Mouse (Mus musculus): Measurements from ENCODE around the gene Uba5. TPM values are rescaled to one million over a fixed set of nuclear protein-coding genes. Genes with fewer than 3 reads are reported as not detected.
A peak's percentile ranks its signal among the peaks of the same experiment; 100 is the strongest.

The Uba5 gene
- polyA plus RNA-seq (2015; fragmentation: Nextera tagmentation; extraction: Ambion mirVana): 34.8 and 35.6 TPM in 2 replicates

DNA sequence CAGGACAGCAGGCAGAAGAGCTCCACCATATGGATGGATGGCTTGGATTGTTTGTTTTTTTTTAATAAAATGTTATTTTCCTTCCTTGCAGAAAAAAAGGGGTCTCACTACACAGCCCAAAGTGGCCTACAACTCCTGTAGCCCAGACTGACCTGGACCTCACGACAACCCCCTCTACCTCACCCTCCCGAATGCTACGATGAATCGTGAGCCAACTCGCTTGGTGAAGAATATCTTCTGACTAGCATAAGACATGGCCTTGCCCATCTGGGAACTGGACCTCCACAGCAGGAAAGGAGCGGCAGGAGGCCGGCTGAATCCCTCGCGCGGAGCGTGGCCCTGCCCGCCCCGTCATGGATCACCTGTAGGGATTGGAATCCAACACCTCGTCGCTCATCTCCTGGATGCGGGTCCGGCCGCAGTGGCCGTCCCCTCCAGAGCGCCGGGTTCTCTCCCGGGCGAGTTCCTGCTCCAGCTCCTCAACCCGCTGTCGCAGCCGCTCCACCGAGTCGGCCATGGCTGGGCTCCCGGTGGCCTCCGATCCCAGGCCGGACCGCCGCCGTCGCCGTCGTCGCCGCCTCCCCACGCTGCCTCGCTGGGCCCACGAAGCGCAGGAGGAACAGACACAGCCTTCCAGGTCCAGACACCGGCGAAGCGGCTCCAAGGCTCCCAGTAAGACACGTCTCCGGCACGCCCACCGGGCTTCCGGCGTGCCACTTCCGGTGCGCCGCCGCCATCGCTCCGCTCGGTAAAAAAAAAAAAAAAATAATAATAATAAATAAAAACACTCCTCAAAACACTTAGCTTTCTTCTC is at the start of gene Uba5:
Gene Uba5 (minus strand): TSS at position 705 of the 814 bp plus-strand sequence.
- Histone ChIP-seq H3K27me3 (replicated peaks) (no peaks in the 10 kb centered on the region), H3K36me3 (peaks cover 31% of the 10 kb centered on the region), H3K4me1 (peaks cover 24% of the 10 kb centered on the region), H3K4me3 (peak within 1 kb of the TSS; percentile 82), H3K27ac (replicated peaks) (peak within 1 kb of the TSS; percentile 67), H3K4me2 (peak within 1 kb of the TSS; percentile 95), H3K9me3 (no peaks in the 10 kb centered on the region), H3K9ac (peak within 1 kb of the TSS; percentile 94)
- under 1% methylated on average over 59 of the region's 59 CpGs for WGBS
- ATAC-seq (ENCODE audit: extremely low read depth, insufficient number of reproducible peaks, low FRiP score, low TSS enrichment): peak; percentile 75; the same call in 1 of the 2 replicates

DNA sequence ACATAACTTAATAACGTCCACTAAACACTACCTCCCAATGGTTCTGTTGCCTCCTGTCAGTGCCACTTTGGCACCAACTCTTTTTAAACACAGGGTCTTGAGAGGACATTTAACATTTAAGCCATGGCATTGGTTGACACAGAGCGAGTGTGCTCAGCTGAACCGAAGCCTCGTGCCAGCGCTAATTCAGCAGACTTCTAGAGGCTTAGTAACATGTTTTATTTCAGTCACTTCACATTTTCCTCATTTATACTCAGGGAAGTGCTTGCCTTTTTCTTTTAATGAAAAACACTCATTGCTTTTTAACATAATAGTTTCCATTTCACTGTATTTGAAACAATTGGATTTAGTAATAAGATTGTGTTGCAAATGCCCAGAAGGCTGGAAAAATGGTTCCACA is 46.2 kb upstream of the Uba5 start:
- H3K4me3 ChIP-seq: no peak overlapping the region
- H3K4me1 ChIP-seq: peaks cover 6% of the 10 kb centered on the region; the same call in 1 of the 2 replicates
- no peak overlapping the region for H3K9ac ChIP-seq
- 81% methylated on average over 5 of the region's 5 CpGs for WGBS
- H3K9me3 ChIP-seq: no peaks in the 10 kb centered on the region
- H3K27me3 ChIP-seq (replicated peaks): no peaks in the 10 kb centered on the region
- peaks cover 6% of the 10 kb centered on the region; the same call in 1 of the 2 replicates for H3K36me3 ChIP-seq
- no peak for ATAC-seq (ENCODE audit: extremely low read depth, insufficient number of reproducible peaks, low FRiP score, low TSS enrichment)
- H3K4me2 ChIP-seq: no peak overlapping the region
- peak overlapping the region; percentile 61 for H3K27ac ChIP-seq (replicated peaks)

DNA sequence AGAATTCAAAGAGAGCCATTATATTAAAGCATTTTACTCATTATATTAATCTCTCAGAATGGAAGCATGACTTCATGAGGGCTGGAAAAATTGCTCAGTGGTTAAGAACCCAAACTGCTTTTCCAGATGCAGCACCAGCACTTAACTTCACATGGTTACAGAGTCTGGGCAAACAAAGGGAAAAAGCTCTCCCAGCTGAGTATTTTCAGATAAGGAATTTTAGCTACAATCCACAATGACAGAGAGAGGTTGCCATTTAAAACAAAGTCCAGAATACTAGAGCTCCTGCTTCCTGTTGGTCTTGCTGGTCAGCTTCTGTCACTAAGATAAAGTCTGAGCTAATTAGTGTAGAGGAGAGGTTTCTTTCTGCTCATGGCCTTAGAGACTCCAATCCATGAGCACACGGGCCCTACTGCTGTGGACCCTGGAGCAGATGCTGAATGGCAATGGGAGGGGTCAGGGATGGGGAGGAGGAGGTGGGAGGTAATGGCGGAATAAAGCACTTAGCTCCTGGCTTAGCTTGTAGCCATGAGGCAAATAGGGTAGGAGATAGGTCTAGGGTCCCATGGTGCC is 45.7 kb upstream of the Uba5 start:
- peak overlapping the region; percentile 61 for H3K27ac ChIP-seq (replicated peaks)
- no peak overlapping the region for H3K4me2 ChIP-seq
- H3K27me3 ChIP-seq (replicated peaks): no peaks in the 10 kb centered on the region
- H3K9ac ChIP-seq: no peak overlapping the region
- no peak overlapping the region for H3K4me3 ChIP-seq
- no peaks in the 10 kb centered on the region for H3K9me3 ChIP-seq
- WGBS: 48% methylated on average over 2 of the region's 2 CpGs
- peaks cover 5% of the 10 kb centered on the region; the same call in 1 of the 2 replicates for H3K36me3 ChIP-seq
- peaks cover 6% of the 10 kb centered on the region; the same call in 1 of the 2 replicates for H3K4me1 ChIP-seq
- ATAC-seq (ENCODE audit: extremely low read depth, insufficient number of reproducible peaks, low FRiP score, low TSS enrichment): no peak

DNA sequence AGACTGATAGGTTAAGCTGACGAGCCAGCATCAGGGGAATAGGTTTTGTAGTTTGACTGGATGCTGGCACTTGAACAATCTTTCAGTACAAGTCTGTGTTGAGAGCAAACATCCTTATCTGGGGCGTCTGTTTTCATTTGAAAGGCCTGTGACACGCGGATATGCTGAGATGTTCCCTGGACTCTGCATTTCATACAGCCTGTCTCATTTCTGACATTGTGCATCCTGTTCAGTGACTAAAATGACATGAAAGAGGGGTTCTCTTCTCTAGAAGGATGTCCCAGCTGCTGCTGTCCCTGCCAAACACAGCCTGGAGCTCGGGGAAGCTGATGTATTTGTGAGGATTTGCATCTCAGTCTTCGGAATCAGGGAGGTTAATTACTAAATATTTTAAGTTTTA is 44.5 kb upstream of the Uba5 start:
- no peak for ATAC-seq (ENCODE audit: extremely low read depth, insufficient number of reproducible peaks, low FRiP score, low TSS enrichment)
- peak overlapping the region; percentile 13; the same call in 1 of the 2 replicates for H3K27ac ChIP-seq (replicated peaks)
- WGBS: 21% methylated on average over 6 of the region's 6 CpGs

DNA sequence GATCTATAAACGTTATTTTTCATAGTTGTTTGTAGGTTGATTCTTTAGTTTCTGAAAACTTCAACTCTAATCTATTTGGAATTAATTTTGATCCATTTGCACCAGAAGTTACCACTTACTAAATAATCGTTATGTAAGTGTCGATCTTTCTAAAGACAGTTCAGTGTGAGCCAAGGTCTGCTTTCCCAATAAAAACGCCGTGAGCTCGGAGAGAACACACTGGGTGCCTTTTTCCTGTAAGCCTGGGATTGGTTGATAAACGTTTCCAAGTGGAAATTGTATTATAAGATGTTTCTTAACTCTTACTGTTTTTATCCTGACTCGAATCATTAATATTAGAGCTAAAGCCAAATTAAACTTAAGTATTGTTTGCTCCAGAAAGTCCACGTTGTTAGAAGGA is 44.0 kb upstream of the Uba5 start:
- no peak for ATAC-seq (ENCODE audit: extremely low read depth, insufficient number of reproducible peaks, low FRiP score, low TSS enrichment)
- no peaks in the 10 kb centered on the region for H3K9me3 ChIP-seq
- peaks cover 4% of the 10 kb centered on the region; the same call in 1 of the 2 replicates for H3K36me3 ChIP-seq
- H3K4me3 ChIP-seq: no peak overlapping the region
- no peak overlapping the region for H3K9ac ChIP-seq
- no peak overlapping the region for H3K4me2 ChIP-seq
- 61% methylated on average over 9 of the region's 9 CpGs for whole genome bisulfite sequencing
- H3K27me3 ChIP-seq (replicated peaks): no peaks in the 10 kb centered on the region
- H3K27ac ChIP-seq (replicated peaks): peak overlapping the region; percentile 13; the same call in 1 of the 2 replicates
- peaks cover 12% of the 10 kb centered on the region for H3K4me1 ChIP-seq

More for the DNA sequence above, 44.5 kb upstream of the Uba5 start:
- Histone ChIP-seq H3K4me1 (peaks cover 6% of the 10 kb centered on the region; the same call in 1 of the 2 replicates), H3K9me3 (no peaks in the 10 kb centered on the region), H3K9ac (no peak overlapping the region), H3K36me3 (peaks cover 5% of the 10 kb centered on the region; the same call in 1 of the 2 replicates), H3K4me2 (no peak overlapping the region), H3K27me3 (replicated peaks) (no peaks in the 10 kb centered on the region), H3K4me3 (no peak overlapping the region)

DNA sequence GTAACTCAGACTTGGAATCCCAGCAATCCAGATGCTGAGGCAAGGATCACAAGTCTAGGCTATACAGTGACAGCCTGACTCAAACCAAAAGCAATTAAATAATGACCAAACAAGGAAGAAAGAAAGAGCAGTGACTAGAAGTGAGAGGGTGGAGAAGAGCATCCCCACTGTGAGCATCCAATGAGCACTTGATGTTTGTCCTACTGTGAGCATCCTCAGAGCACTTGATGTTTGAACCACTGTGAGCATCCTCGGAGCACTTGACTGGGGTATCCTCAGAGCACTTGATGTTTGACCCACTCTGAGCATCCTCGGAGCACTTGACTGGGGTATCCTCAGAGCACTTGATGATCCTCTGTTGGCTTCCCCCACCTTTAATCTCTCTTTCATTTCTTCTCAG is 42.1 kb upstream of the Uba5 start:
- Histone ChIP-seq H3K9ac (no peak overlapping the region), H3K27ac (replicated peaks) (no peak overlapping the region), H3K4me2 (no peak overlapping the region), H3K9me3 (no peaks in the 10 kb centered on the region), H3K4me1 (peaks cover 23% of the 10 kb centered on the region), H3K27me3 (replicated peaks) (no peaks in the 10 kb centered on the region), H3K36me3 (no peaks in the 10 kb centered on the region), H3K4me3 (no peak overlapping the region)
- ATAC-seq (ENCODE audit: extremely low read depth, insufficient number of reproducible peaks, low FRiP score, low TSS enrichment): no peak
- 80% methylated on average over 2 of the region's 2 CpGs for WGBS

DNA sequence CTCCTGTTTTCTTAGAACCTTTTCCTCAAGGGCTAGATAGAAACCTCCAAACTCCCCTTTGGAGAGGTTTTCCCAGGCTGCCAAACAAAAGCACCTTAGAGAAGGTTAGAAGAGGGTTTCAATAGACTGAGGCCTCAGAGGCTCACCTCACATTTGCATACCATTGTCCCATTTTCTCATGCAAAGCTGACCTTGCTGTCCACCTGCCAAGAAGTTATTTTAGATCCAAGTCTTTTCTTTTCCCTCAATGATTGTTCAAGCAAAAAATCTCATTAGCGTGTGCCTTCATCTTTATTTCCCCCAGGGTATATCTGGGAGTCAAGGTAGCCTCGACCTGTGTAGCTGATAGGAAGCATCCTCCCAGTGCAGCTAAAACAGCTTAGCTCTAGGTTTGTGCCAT is 40.0 kb upstream of the Uba5 start:
- H3K27me3 ChIP-seq (replicated peaks): no peaks in the 10 kb centered on the region
- no peaks in the 10 kb centered on the region for H3K9me3 ChIP-seq
- 67% methylated on average over 2 of the region's 2 CpGs for WGBS
- no peak overlapping the region for H3K27ac ChIP-seq (replicated peaks)
- no peak overlapping the region for H3K4me2 ChIP-seq
- no peak overlapping the region for H3K9ac ChIP-seq
- H3K36me3 ChIP-seq: no peaks in the 10 kb centered on the region; the same call in 1 of the 2 replicates
- H3K4me3 ChIP-seq: no peak overlapping the region
- peaks cover 17% of the 10 kb centered on the region for H3K4me1 ChIP-seq
- no peak for ATAC-seq (ENCODE audit: extremely low read depth, insufficient number of reproducible peaks, low FRiP score, low TSS enrichment)

DNA sequence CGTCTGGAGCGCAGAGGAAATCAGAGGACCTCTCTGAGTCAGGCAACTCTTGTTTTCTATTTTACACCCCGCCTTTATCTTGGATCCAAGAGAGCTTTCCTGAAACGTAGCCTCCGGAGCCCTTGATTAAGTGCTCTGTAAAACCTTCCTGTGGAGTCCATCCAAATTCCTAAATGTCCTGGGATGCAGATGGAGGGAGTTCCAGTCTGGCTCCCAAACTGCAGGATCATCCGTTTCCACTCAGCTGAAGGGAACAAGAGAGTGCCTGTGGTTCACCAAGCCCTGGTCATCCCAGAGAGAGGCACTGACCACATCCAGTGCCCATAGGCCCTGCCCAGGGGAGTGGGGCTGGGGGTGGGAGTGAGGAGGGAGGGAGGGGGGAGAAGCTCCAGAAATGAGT is 39.4 kb upstream of the Uba5 start:
- WGBS: 19% methylated on average over 6 of the region's 6 CpGs
- Histone ChIP-seq H3K4me3 (no peak overlapping the region), H3K9ac (no peak overlapping the region), H3K27me3 (replicated peaks) (no peaks in the 10 kb centered on the region), H3K27ac (replicated peaks) (peak overlapping the region; percentile 13; the same call in 1 of the 2 replicates), H3K4me1 (peaks cover 17% of the 10 kb centered on the region), H3K36me3 (no peaks in the 10 kb centered on the region; the same call in 1 of the 2 replicates), H3K9me3 (no peaks in the 10 kb centered on the region), H3K4me2 (peak overlapping the region; percentile 27)
- no peak for ATAC-seq (ENCODE audit: extremely low read depth, insufficient number of reproducible peaks, low FRiP score, low TSS enrichment)

DNA sequence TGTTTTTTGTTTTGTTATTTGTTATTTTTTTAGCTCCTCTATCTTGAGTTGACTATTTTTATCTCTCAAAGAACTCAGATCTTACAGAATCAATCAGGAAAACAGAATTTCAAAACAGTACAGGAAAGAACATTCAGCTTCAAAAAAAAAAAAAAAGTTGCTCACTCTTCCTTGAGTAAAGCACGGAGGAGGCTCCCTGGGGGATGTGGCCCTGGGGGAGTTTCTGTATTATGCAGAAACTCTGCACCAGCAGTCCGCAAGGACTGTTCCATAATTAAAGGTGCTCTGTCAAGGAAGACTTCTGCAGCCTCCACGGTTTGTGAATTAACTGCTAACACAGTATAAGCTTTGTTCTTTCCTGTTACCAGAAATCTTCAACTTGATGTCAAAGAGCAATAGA is 38.5 kb upstream of the Uba5 start:
- Histone ChIP-seq H3K4me2 (0 out of 2 replicates have a peak overlapping the region, but pooled peaks have one; percentile 27), H3K9me3 (no peaks in the 10 kb centered on the region)

DNA sequence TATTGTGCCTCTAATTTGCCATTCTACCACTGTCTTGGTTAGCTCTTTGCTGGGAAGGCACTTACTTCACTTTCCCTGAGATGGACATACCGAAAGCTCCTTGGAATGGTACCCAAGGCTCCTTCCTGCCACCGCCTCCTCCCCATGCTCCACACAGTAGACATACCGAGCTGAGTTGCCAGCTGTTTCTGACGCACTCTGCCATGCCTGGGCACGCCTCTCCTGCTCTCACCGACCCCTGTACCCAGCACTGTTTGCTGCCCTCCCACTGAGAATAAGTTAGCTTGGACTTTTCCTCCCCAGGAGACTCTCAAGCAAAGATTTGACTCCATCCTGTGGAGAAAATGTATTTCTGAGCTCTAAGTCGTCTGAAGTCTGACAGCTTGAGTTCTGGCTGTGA is 37.9 kb upstream of the Uba5 start:
- no peaks in the 10 kb centered on the region; the same call in 1 of the 2 replicates for H3K36me3 ChIP-seq
- ATAC-seq (ENCODE audit: extremely low read depth, insufficient number of reproducible peaks, low FRiP score, low TSS enrichment): no peak
- no peaks in the 10 kb centered on the region for H3K9me3 ChIP-seq
- H3K27me3 ChIP-seq (replicated peaks): no peaks in the 10 kb centered on the region
- peaks cover 17% of the 10 kb centered on the region for H3K4me1 ChIP-seq
- no peak overlapping the region for H3K4me3 ChIP-seq
- WGBS: 55% methylated on average over 7 of the region's 7 CpGs
- no peak overlapping the region for H3K4me2 ChIP-seq
- no peak overlapping the region for H3K27ac ChIP-seq (replicated peaks)
- H3K9ac ChIP-seq: no peak overlapping the region

More for the DNA sequence above, 38.5 kb upstream of the Uba5 start:
- no peak for ATAC-seq (ENCODE audit: extremely low read depth, insufficient number of reproducible peaks, low FRiP score, low TSS enrichment)
- Histone ChIP-seq H3K4me1 (peaks cover 17% of the 10 kb centered on the region), H3K4me3 (no peak overlapping the region), H3K9ac (no peak overlapping the region), H3K27ac (replicated peaks) (no peak overlapping the region), H3K27me3 (replicated peaks) (no peaks in the 10 kb centered on the region), H3K36me3 (no peaks in the 10 kb centered on the region; the same call in 1 of the 2 replicates)
- WGBS: 39% methylated on average over 3 of the region's 3 CpGs

DNA sequence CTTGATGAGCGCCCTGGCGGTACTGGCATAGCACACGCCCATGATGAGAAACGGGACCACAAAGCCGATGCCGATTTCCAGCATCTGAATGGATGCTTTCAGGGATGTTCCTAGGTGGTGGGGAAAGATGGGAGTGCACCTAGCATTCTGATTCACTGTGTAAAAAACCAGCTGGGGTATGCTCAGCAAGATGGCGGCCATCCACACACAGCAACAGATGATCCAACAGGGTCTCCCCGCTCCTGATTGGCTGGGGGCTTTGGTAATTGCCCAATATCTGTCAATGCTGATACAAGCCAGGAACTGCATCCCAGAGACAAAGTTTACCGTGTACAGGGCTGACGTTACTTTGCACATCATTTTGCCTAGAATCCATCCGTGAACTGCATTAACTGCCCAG is 36.1 kb upstream of the Uba5 start:
- H3K9me3 ChIP-seq: no peaks in the 10 kb centered on the region
- H3K4me2 ChIP-seq: no peak overlapping the region
- no peaks in the 10 kb centered on the region; the same call in 1 of the 2 replicates for H3K36me3 ChIP-seq
- H3K4me3 ChIP-seq: no peak overlapping the region
- no peaks in the 10 kb centered on the region for H3K27me3 ChIP-seq (replicated peaks)
- no peak for ATAC-seq (ENCODE audit: extremely low read depth, insufficient number of reproducible peaks, low FRiP score, low TSS enrichment)
- H3K27ac ChIP-seq (replicated peaks): no peak overlapping the region
- H3K4me1 ChIP-seq: peaks cover 17% of the 10 kb centered on the region
- H3K9ac ChIP-seq: no peak overlapping the region
- 81% methylated on average over 11 of the region's 11 CpGs for WGBS
